Mouse (Mus musculus): Measurements from ENCODE around the gene Zfp523.

Zfp523 gene

DNA sequence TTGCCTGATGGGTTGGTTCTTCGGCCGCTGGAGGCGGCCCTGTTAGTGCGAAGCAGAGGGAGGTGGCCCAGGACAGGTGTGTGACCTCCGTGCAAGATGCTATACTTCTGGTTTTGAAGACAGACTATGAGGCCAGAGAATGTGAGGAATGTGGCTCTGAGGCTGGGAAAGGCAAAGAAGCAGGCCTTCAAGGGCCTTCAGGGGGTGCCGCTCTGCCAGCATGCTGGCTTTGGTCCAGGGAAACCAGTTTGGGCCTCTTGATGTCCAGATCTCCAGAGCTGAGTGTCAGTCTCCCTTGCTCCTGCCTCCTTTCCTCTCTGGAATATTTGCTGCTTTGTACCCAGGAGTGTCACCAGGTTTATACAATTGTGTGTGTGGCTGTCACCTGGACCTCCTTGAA lies 65.4 kb downstream of the Zfp523 start:
- DNase-seq (ENCODE audit: low read depth, low spot score): no peak

GRCm38 (mm10) chr17:28244214-28244613 lies 67.3 kb downstream of the Zfp523 start:
- no peak for DNase-seq (ENCODE audit: low read depth, low spot score)

- no peak for DNase-seq (ENCODE audit: low read depth, low spot score)
These were observed 67.8 kb downstream of the Zfp523 start for GRCm38 (mm10) chr17:28244714-28245113.

GRCm38 (mm10) chr17:28246640-28247039 lies 69.7 kb downstream of the Zfp523 start:
- DNase-seq (ENCODE audit: low read depth, low spot score): no peak

- no peak for DNase-seq (ENCODE audit: low read depth, low spot score)
These were observed 70.7 kb downstream of the Zfp523 start for GRCm38 (mm10) chr17:28247613-28248012.

DNA sequence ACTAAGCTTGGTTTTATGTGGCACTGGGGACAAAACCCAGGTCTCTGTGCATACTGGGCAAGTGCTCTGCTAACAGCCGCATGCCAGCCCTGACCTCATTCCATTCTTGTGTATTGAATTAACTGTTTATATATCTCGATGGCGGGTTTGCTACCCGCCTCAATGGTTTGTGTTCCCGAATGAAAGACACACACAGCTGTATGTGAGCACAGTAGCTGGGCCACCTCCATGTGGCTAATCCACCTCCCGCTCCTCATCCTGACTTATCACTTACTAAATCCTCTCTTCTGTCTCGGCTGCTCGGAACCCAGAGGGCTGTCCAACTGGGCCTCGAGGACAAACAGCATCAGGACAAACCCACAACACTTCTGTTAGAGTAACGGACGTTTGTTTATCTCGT lies 72.1 kb downstream of the Zfp523 start:
- no peak for DNase-seq (ENCODE audit: low read depth, low spot score)

DNA sequence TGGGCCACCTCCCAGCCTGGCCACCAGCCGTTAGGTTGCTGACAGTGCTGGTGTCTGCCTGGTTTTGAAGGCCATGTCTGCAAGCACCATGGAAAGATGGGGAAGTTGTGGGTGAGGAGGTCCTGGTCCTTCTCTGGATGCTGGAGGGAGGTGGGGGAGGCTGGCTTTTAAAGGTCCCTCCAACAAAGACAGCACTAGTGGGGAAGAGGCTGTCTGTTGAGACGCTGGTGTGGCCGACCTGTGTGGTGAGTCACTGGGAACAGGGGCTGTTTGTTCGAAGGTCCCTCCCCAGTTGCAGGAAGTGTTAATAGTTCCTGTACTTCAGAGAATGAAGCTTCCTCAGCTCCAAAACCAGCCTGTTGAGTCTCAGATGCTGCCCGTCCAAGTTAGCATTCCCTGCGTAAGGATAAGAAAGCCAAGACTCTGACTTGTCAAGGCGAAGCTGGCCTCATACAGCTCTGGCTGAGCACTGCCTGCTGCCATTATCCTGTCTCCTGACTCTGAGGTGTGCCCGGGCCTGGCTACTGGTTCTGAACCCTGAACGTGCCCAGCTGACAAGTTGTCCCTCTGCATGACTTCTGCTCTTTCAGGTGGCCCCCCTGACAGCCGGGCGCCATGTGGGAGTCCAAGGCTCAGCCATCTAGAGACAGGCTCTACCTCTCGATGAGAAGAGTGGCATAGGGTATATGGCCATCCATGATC lies 74.8 kb downstream of the Zfp523 start:
- DNase-seq (ENCODE audit: low read depth, low spot score): no peak

GRCm38 (mm10) chr17:28252281-28252648 lies 75.3 kb downstream of the Zfp523 start:
- DNase-seq (ENCODE audit: low read depth, low spot score): no peak

DNA sequence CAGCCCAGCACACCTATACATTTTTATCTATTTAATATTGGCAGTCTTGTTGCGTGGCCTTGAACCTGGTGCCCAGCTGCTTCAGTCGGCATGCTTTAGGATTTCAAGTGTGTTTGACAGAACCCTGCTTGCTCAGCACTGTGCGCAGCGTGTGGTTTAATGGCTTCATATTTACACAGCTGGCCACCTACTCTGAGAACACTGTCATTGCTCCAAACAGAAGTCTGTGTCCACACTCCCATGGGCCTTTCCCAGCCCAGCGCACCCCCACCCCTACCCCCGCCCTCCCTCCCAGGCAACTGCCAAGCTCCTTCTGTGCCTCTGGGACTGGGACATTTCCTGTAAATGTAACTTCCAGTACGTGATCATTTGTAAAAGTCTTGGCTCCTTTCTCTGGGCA lies 76.3 kb downstream of the Zfp523 start:
- no peak for DNase-seq (ENCODE audit: low read depth, low spot score)

GRCm38 (mm10) chr17:28254804-28255203 lies 77.9 kb downstream of the Zfp523 start:
- DNase-seq (ENCODE audit: low read depth, low spot score): no peak
